Comparison of ENCODE assay signal across 38 mouse cellular contexts in genomic region chr12:72620856-72621255, GRCm38 (mm10). TPM values are rescaled to one million over a fixed set of nuclear protein-coding genes. Genes with fewer than 3 reads are reported as not detected.
"Had no signal": no experiment of that assay in that cellular context is flagged by ENCODE, and none has a peak within 500 bp of the region (broad histone marks: within the 10 kb centered on the region; RNA-seq: fewer than 3 reads in every experiment).

No protein-coding gene starts in this region.

- DNase-seq: gastrocnemius, adult 2 months; gastrocnemius, postnatal 10 days; gastrocnemius, postnatal 25 days; heart, adult 18-20 months; heart, postnatal 10 days; heart, postnatal 4 days; kidney, adult 18-20 months; kidney, adult 8-10 months; kidney, postnatal 25 days; kidney, postnatal 4 days; liver, embryonic 13.5 days had no signal

- ATAC-seq: hindbrain, embryonic 16.5 days; inflammation-experienced regulatory T-cells, adult 6 months; intestine, embryonic 15.5 days; intestine, postnatal 0 days had no signal

- H3K4me2 ChIP-seq: heart, embryonic 12.5 days; hindbrain, embryonic 12.5 days; hindbrain, embryonic 14.5 days; intestine, embryonic 15.5 days; kidney, embryonic 15.5 days; limb, embryonic 12.5 days; liver, embryonic 13.5 days; liver, embryonic 15.5 days had no signal

- H3K4me1 ChIP-seq: heart, embryonic 10.5 days; heart, embryonic 12.5 days; hindbrain, embryonic 10.5 days; hindbrain, embryonic 12.5 days; intestine, embryonic 15.5 days; kidney, embryonic 15.5 days; limb, embryonic 10.5 days; limb, embryonic 12.5 days; liver, embryonic 15.5 days had no signal

- H3K27me3 ChIP-seq: heart, embryonic 12.5 days; hindbrain, embryonic 12.5 days; intestine, embryonic 15.5 days; kidney, embryonic 15.5 days; limb, embryonic 12.5 days; liver, embryonic 13.5 days; liver, embryonic 15.5 days had no signal

- H3K27ac ChIP-seq: gastrocnemius, adult 2 months; heart, embryonic 10.5 days; hindbrain, embryonic 10.5 days; hindbrain, embryonic 12.5 days; hindbrain, embryonic 14.5 days; intestine, embryonic 15.5 days; kidney, embryonic 15.5 days; kidney, postnatal 0 days; layer of hippocampus, adult 2 months; limb, embryonic 10.5 days; limb, embryonic 12.5 days; liver, embryonic 13.5 days; liver, embryonic 15.5 days had no signal

- H3K4me3 ChIP-seq: gastrocnemius, adult 2 months; heart, embryonic 10.5 days; heart, embryonic 12.5 days; hindbrain, embryonic 10.5 days; hindbrain, embryonic 12.5 days; intestine, embryonic 15.5 days; kidney, embryonic 15.5 days; layer of hippocampus, adult 2 months; limb, embryonic 10.5 days; limb, embryonic 12.5 days; liver, embryonic 13.5 days; liver, embryonic 15.5 days had no signal

- H3K9ac ChIP-seq: heart, embryonic 12.5 days; hindbrain, embryonic 12.5 days; hindbrain, embryonic 14.5 days; intestine, embryonic 15.5 days; kidney, embryonic 15.5 days; limb, embryonic 12.5 days; liver, embryonic 13.5 days; liver, embryonic 15.5 days had no signal

- H3K36me3 ChIP-seq: heart, embryonic 10.5 days; heart, embryonic 12.5 days; hindbrain, embryonic 10.5 days; hindbrain, embryonic 12.5 days; intestine, embryonic 15.5 days; kidney, embryonic 15.5 days; limb, embryonic 10.5 days; limb, embryonic 12.5 days; liver, embryonic 13.5 days; liver, embryonic 15.5 days had no signal

- H3K9me3 ChIP-seq: heart, embryonic 10.5 days; heart, embryonic 12.5 days; hindbrain, embryonic 10.5 days; hindbrain, embryonic 12.5 days; intestine, embryonic 15.5 days; kidney, embryonic 15.5 days; limb, embryonic 10.5 days; limb, embryonic 12.5 days; liver, embryonic 13.5 days; liver, embryonic 15.5 days had no signal

RNA-seq across cellular contexts. Expression of gene Gm4756, which starts 28.6 kb away (rescaled TPM):
- total RNA-seq: gastrocnemius, adult 2 months; gastrocnemius, postnatal 10 days; gastrocnemius, postnatal 25 days; gastrocnemius, postnatal 4 days; granulocyte monocyte progenitor cell, adult 5-6 weeks; heart, adult 18-20 months; heart, adult 8-10 months; heart, postnatal 10 days; heart, postnatal 25 days; heart, postnatal 4 days; layer of hippocampus, adult 2 months; layer of hippocampus, postnatal 10 days; layer of hippocampus, postnatal 25 days; left cerebral cortex, adult 8-10 months; left cerebral cortex, postnatal 10 days; left cerebral cortex, postnatal 25 days had no signal
- polyA plus RNA-seq: heart, embryonic 10.5 days; heart, embryonic 12.5 days; heart, embryonic 14.5 days; heart, embryonic 16.5 days; hindbrain, embryonic 10.5 days; hindbrain, embryonic 12.5 days; hindbrain, embryonic 14.5 days; hindbrain, embryonic 16.5 days; intestine, postnatal 0 days; kidney, embryonic 15.5 days; kidney, postnatal 0 days; limb, embryonic 10.5 days; limb, embryonic 12.5 days; limb, embryonic 14.5 days; liver, embryonic 13.5 days; liver, embryonic 15.5 days had no signal
